Mouse (Mus musculus) cerebellum, adult 18-20 months (tissue): Measurements from ENCODE around the gene Cd7.
"Not testable (repeated sequence)": the region's sequence is repeated elsewhere in the genome, so short reads cannot be mapped to it uniquely, and the experiment has no call there.

Experiments
- DNase-seq, 2 experiments: peaks; one replicate each; pipeline ENCODE4 v3.0.0; 2021

Cd7 gene

DNA sequence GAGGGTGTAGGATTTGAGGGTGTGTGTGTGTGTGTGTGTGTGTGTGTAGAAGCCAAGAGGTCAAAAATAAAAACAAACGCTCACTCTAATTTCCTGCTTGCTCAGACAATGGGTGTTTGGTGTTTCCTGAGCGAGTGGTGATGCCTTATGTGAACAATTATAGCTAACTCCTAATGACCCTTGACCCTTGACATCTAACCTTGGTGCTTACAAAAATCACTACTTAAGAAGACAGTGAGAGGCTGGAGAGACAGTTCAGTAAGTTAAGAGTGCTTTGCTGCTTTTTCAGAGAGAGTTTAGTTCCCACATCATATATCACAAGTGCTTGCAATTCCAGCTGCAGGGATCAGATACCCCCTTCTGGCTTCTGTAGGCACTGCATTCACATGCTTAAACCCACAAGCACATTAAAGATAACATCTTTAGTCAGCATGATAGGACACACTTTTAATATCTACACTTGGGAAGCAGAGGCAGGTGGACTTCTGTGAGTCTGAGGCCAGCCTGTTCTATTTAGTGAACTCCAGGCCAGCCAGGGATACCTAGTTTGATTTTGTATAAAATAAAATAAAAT is 8.7 kb upstream of the Cd7 start:
- DNase-seq: no peak

DNA sequence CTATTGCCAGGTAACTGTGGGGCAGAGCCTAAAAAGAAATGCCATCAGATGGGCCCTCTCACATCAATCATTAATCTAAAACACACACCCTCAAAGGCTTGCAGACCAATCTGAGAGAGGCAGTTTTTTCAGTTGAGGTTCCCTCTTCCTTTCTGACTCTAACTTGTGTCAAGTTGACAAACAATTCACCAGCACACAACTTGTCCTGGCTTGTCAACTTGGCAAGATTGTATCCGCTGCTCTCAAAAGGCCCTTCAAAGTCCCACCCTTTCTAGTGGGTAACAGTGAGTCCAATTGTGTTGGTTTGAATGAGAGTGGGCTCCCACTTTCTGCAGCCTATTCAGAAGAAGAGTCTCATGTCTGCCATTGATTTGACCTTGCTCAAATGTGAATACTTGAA is 6.1 kb upstream of the Cd7 start:
- no peak for DNase-seq

GRCm38 (mm10) chr11:121043025-121043424 is 3.8 kb upstream of the Cd7 start:
- DNase-seq: not testable (repeated sequence)

DNA sequence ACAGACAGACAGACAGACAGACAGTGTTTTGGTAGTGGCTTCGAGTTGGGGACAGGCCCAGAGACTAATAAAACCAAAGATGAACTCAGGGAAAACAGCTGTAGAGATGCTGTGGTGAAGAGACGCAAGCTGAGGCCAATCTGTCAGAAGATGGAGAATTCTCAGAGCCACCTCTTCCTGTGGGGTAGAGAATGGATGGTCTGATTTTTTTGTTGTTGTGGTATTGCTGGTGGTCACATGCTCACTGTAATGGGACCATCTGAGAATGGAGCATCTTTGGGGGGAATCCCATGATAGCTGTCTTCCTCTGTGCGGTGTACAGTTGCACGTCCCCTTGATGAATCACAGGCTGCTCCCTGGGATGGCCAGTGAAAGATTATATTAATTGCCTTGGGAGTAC is 3.3 kb upstream of the Cd7 start:
- no peak for DNase-seq

DNA sequence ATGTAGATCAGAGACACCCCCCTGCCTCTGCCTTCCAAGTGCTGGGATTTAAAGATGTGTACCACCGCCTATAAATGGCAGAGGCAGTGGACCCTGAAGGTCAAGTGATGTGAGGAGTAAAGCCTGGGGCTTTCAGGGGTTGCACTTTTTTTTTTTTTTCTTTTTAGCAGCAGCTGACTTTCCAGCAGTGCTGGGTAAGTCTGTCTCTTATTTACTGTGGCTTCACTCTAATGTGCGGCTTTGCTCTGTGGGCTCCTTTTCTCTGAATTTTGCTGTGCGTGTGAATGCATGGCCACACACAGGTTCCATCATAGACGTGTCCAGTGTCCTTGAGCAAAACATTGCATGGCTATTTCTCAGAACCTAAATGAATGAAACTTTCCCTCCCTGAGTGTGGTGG is 2.4 kb upstream of the Cd7 start:
- DNase-seq: no peak

- peak; percentile 76 to 78 for DNase-seq
Observed at GRCm38 (mm10) chr11:121041212-121041611, 2.0 kb upstream of the Cd7 start.

DNA sequence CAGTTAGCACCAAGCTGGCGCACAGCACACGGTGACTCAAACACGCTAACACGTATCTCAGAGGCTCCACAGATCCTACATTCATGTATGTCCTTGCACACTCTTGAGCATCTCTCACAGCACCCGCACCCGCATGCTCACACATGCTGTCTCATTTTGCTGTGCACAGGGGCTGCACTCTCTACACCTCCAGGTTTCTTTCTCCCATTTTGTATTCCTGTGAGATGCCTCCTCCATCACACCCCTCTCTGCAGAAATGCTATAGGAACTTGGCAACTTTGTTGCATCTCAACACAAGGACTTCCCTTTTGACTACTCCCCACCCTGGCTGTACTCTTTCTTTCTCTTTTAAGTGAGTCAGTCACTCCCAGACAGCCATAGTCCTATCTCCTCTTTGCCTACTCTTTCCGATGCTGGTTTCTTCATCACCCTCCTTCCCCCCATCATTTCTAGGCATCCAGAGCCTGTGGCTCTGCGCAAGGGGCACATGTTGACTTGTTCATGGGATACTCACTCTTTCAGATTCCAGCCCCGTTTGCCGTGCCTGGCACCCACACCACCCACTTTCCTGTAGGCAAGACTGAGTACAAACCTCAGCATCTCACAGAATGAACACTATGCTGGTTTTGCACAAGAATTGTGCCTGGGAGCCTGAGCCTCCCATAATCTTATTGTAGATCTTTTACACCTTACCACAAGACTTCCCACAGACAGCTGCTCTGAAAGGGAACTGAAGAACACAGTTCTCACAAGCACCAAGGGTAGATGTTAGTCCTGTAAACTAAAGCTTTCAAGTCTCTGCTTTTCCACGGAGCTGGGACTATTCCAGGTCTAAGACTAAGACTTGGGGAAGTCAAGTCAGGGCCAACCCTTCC is 615 bp downstream of the Cd7 start:
- DNase-seq: no peak

DNA sequence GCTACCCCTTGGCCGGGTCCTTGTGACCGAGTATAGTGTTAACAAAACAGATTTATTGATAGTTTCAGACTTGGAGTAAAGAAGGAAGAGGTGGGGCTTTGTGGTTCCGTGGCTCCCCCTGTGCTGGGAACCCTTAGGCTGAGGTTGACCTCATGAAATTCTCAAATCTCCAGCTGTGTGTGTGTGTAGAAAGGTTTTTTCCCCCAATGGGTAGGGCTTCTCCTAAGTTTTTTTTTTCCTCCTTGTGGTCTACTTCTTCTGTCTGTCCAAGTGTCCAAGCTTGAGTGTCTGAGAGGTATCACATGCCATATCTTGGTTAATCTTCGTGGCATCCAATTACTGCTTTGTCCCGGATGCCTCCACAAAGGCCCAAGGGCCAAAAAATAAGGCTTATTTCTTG is 6.1 kb downstream of the Cd7 start:
- no peak for DNase-seq

GRCm38 (mm10) chr11:121027259-121027658 is 12.0 kb downstream of the Cd7 start:
- no peak for DNase-seq

- DNase-seq: no peak
Observed at GRCm38 (mm10) chr11:121024163-121024562, 15.1 kb downstream of the Cd7 start.

DNA sequence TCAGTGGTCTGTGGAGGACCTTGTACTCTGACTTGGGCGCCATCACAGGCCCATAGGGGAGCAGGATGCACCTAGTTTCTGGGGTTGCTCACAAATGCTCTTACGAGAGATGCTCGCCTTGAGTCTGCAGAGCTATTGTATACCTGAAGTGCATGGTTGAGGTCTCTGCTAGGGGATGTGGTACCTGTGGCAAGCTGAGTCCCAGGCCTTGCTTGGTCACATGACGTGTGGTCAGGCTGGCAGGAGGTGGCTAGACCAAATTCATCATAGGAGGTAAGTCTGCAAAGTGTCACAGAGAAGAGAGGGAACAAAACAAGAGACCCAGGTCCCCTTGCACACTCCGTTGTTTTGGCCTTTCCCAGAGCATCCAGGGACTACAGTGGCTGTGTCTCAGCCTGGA is 19.7 kb downstream of the Cd7 start:
- no peak for DNase-seq

DNA sequence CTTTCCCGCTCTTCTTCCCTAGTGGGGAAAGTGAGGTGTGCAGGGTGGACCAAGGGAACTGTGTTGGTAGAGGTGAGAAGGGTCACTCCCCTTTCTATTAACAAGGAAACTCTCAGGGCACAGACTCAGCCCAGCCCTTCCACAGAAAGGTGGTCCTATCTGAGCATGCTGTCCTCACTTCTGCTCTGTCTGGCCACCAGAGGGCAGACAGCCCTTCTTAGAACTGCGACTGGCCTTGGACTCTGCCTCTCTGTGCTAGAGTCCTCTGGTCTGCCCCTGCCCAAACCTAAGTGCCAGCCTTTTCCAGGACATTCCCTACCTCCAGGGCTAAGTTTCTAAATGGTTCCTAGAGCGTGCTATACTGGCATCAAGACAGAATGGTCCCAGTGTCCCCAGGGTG is 21.5 kb downstream of the Cd7 start:
- peak; percentile 59 to 61 for DNase-seq

DNA sequence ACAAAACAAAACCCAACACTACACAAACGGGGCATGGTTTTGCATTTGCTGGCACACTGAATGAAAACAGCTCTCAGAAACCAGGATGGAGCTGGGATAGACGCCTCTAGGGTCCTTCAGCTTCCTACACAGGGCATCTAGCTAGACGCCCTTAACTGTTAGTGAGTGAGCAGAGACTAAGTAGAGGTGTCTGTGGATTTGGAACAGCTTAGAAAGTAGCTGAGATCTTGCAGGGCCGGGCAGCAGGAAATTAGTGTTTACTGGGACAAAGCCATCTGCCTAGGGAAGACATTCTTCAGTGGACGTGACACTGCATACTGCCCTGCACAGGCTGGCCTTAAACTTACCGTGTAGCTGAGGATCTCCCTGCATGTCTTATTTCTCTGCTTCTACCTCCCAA is 23.7 kb downstream of the Cd7 start:
- DNase-seq: peak in 1 of 2 experiments; percentile 30

DNA sequence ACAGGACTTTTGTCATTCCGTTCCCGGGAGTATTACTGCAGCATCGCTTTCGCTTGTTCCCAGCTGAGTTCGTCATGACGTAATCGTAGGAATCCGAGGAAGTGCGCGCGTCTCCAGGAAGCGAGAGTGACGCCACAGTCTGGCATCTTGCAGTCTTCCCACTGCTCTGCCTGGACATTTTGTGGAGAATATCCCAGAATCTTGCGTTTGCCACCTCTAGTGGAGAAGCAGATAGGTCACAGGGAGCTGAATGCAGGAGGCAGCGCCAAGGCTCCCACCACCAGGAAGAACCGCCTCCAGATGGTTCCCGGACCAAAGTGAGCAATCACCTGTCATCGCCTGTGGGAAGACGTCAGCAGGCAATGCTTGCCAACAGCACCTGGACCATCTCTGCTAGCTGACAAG is 24.3 kb downstream of the Cd7 start:
- DNase-seq: peak; percentile 81 to 84

DNA sequence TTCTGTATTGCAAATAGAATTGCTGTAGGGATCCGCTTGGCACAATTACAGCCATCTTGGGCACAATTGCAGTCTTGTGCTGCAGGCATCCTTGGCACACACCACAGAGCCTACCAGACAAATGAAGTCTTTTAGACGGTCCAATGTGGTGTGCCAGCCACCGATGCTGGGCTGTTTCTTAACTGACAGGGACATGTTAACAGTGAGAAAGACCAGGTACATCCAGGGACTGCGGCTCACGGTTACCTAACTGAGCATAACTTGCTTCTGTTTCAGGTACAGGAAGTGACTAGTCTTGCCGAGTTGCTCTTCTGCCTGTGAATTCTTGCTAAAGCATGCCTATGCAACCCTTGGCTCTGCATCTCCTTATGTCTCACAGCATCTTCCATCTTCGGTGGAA is 25.6 kb downstream of the Cd7 start:
- DNase-seq: no peak

DNA sequence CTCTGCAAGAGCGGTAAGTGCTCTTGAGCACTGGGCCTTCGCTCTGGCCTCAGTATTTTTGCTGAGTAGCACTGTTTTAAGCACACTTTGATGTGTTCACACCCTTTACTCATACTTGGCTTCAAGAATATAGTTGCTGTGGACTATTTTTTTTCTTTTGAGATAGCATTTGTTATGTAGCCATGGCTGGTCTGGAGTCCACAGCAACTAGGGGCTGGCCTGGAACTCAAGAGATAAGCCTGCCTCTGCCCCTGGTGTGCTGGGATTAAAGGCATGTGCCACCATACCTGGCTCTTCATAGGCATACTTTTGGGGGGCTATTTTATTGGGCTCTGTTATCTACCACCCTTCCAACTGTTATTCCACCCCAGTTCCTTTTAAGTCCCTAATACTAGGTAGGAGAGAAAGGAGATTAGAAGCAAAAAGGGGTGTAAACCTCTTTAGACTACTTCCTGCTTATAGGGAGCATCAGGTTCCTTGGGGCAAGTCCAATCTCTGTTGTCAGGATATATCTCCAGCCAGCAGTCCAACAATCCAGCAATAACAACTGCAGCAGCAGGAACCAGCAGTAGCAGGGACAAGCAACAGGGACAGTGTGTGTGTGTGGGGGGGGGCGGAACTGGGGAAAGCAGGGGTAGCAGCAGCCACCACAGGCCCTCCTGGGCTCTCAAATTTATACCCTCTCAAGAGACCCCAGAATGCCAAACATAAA is 29.0 kb downstream of the Cd7 start:
- no peak for DNase-seq

- no peak for DNase-seq
Observed at GRCm38 (mm10) chr11:121006184-121006583, 33.0 kb downstream of the Cd7 start.

GRCm38 (mm10) chr11:121004281-121004680 is 34.9 kb downstream of the Cd7 start:
- no peak for DNase-seq

DNA sequence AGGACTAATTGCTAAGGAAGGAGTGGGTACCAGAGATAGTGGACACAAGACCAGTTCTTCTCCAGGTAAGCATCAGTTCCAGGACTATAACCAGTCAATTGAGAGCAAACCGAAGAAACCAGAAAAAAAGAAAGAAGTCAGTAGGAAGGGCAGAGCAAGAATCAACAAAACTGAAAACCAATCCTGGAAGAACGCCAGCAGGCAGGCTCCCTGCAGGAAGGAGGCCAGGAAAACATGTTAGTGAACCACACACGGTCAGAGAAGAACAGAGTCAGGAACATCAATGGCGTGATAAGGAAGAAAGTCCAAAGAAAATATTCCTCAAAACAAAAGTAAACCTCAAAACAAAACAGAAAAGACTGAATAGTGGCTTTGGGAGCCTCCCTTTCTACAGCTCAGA is 37.3 kb downstream of the Cd7 start:
- peak in 1 of 2 experiments; percentile 27 for DNase-seq

- no peak for DNase-seq
Observed at GRCm38 (mm10) chr11:120994741-120995140, 44.5 kb downstream of the Cd7 start.

DNA sequence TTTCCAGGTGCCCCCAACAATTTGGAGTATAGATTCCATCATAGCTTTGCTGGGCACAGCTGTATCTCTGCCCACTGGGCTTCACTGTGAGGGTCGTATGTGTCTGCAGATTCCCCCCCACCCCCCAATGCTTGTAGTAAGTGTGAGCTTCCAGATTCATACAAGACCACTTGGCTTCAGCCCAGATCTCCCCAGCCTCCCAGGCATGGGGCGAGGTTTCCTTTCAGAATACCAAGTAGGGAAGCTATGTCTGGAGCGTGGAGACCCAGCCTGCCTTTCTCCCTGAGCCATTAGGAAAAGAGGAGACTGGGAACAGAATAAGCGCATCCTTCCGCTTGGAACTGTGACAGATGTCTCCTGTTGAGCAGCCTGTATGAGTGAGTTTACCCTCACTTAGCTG is 45.6 kb downstream of the Cd7 start:
- DNase-seq: no peak

- DNase-seq: no peak
Observed at GRCm38 (mm10) chr11:120993080-120993479, 46.1 kb downstream of the Cd7 start.

GRCm38 (mm10) chr11:120991791-120992190 is 47.4 kb downstream of the Cd7 start:
- peak in 1 of 2 experiments; percentile 43 for DNase-seq

GRCm38 (mm10) chr11:120990951-120991526 is 48.2 kb downstream of the Cd7 start, which contains the start of gene Csnk1d:
TSS of gene Csnk1d (minus strand) at chr11:120991330.
- peak; percentile 98 to 100 for DNase-seq
